Comparison of ENCODE assay signal across 20 mouse cellular contexts in genomic region chr17:87866719-87867318, GRCm38 (mm10). TPM values are rescaled to one million over a fixed set of nuclear protein-coding genes. Genes with fewer than 3 reads are reported as not detected.
"Had no signal": no experiment of that assay in that cellular context is flagged by ENCODE, and none has a peak within 500 bp of the region (broad histone marks: within the 10 kb centered on the region; RNA-seq: fewer than 3 reads in every experiment).

No protein-coding gene starts in this region.

- H3K36me3 ChIP-seq: limb, embryonic 12.5 days; lung, embryonic 15.5 days; midbrain, embryonic 12.5 days; neural tube, embryonic 12.5 days had no signal

- DNase-seq: kidney, adult 11 months; kidney, adult 9 months; lung, postnatal 14 days; retina, postnatal 1 day; right cerebral cortex, postnatal 14 days; thymus, postnatal 4 days had no signal

- H3K4me1 ChIP-seq: limb, embryonic 12.5 days; lung, embryonic 15.5 days; megakaryocyte, embryonic 14.5 days; midbrain, embryonic 12.5 days; neural tube, embryonic 12.5 days had no signal

- H3K27me3 ChIP-seq: lung, embryonic 15.5 days; megakaryocyte, embryonic 14.5 days; neural tube, embryonic 12.5 days had no signal

- H3K9ac ChIP-seq: limb, embryonic 12.5 days; lung, embryonic 15.5 days; midbrain, embryonic 12.5 days; neural tube, embryonic 12.5 days had no signal

- H3K27ac ChIP-seq: kidney, postnatal 0 days; limb, embryonic 12.5 days; lung, embryonic 15.5 days; macrophage; midbrain, embryonic 12.5 days; neural tube, embryonic 12.5 days had no signal

- H3K4me2 ChIP-seq: limb, embryonic 12.5 days; lung, embryonic 15.5 days; midbrain, embryonic 12.5 days; neural tube, embryonic 12.5 days had no signal

- H3K9me3 ChIP-seq: limb, embryonic 12.5 days; lung, embryonic 15.5 days; midbrain, embryonic 12.5 days; neural tube, embryonic 12.5 days had no signal

- H3K4me3 ChIP-seq: limb, embryonic 12.5 days; lung, embryonic 15.5 days; megakaryocyte, embryonic 14.5 days; midbrain, embryonic 12.5 days; myocyte; neural tube, embryonic 12.5 days had no signal

RNA-seq across cellular contexts. Expression of gene Rpl36-ps4, which starts 54.0 kb away (rescaled TPM):
- polyA plus RNA-seq: kidney, postnatal 0 days; large intestine, adult 2 months; limb, embryonic 12.5 days; liver, adult 2 months; liver, embryonic 16.5 days; lung, embryonic 15.5 days; macrophage; midbrain, embryonic 12.5 days; midbrain, postnatal 0 days; myocyte; neural tube, embryonic 12.5 days; small intestine, adult 2 months; stomach, embryonic 16.5 days had no signal
